Mouse (Mus musculus): ENCODE results near the gene Bad. TPM values are rescaled to one million over a fixed set of nuclear protein-coding genes. Genes with fewer than 3 reads are reported as not detected.
A peak's percentile ranks its signal among the peaks of the same experiment; 100 is the strongest.

Gene Bad
- polyA plus RNA-seq, 1 experiment from 2014 or later: 84.5 TPM

GRCm38 (mm10) chr19:6994002-6994401 lies 52.3 kb downstream of the Bad start:
- H3K9me3 ChIP-seq (ENCODE audit: control insufficient read depth, low read length): no peaks in the 10 kb centered on the region
- H3K36me3 ChIP-seq (replicated peaks; ENCODE audit: control insufficient read depth, insufficient read depth): peaks cover 7% of the 10 kb centered on the region
- H3K27ac ChIP-seq: no peak overlapping the region
- WGBS: 86% methylated on average over 8 of the region's 8 CpGs
- H3K4me1 ChIP-seq (replicated peaks; ENCODE audit: control insufficient read depth, insufficient read depth, low read length): peaks cover 22% of the 10 kb centered on the region
- no peak overlapping the region for H3K4me2 ChIP-seq (replicated peaks)
- no peak for ATAC-seq (ENCODE audit: low FRiP score)
- DNase-seq (ENCODE audit: low spot score): no peak
- H3K4me3 ChIP-seq (replicated peaks; ENCODE audit: low read length): no peak overlapping the region
- H3K27me3 ChIP-seq (ENCODE audit: control insufficient read depth, insufficient read depth, low read length): no peaks in the 10 kb centered on the region
- no peak overlapping the region for H3K9ac ChIP-seq

- Histone ChIP-seq H3K9me3 (ENCODE audit: control insufficient read depth, low read length) (no peaks in the 10 kb centered on the region), H3K4me3 (replicated peaks; ENCODE audit: low read length) (no peak overlapping the region), H3K36me3 (replicated peaks; ENCODE audit: control insufficient read depth, insufficient read depth) (peaks cover 12% of the 10 kb centered on the region), H3K4me2 (replicated peaks) (no peak overlapping the region), H3K27me3 (ENCODE audit: control insufficient read depth, insufficient read depth, low read length) (no peaks in the 10 kb centered on the region), H3K27ac (no peak overlapping the region), H3K9ac (no peak overlapping the region), H3K4me1 (replicated peaks; ENCODE audit: control insufficient read depth, insufficient read depth, low read length) (peaks cover 22% of the 10 kb centered on the region)
- ATAC-seq (ENCODE audit: low FRiP score): no peak
- no peak for DNase-seq (ENCODE audit: low spot score)
- WGBS: 88% methylated on average over 8 of the region's 8 CpGs
Observed at GRCm38 (mm10) chr19:6994489-6994888, 52.8 kb downstream of the Bad start.

DNA sequence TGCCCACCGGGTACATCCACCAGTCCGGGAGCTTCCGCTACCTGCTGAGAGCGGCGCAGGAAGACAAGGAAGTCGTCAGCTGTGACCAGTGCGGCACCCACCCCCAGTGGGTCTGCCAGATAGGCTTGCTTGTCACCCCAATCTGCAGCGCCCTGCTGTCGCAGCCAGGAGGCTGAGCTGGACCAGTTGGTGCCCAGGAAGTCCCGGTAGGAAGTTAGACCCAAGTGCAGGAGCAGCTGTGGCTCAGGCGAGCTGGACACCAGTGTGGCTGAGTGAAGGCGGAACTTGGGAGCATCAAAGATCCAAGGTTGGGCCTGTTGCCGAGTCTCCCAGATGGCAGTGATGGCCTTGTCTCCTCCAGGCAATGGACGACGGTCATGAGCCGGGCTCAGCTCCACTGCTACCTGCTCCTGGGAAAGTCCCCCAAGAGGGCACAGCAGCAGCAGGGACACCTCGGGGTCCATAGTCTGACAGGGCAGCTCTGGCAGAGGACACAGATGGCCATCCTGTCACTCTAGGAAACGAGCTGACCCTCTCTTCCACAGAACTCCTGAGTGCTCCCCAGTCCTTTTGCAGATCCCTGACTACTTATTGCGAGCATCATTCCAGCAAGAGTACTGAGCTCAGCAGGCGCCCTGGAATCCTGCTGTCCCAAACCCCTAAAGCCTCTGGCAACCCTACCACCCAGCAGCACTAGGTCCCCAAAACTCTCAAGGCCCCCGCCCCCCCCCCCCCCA lies 53.8 kb downstream of the Bad start:
- H3K27ac ChIP-seq: no peak overlapping the region
- H3K4me3 ChIP-seq (replicated peaks; ENCODE audit: low read length): peak overlapping the region; percentile 59
- H3K9ac ChIP-seq: peak overlapping the region; percentile 74
- ATAC-seq (ENCODE audit: low FRiP score) (no peak), DNase-seq (ENCODE audit: low spot score) (no peak)
- H3K27me3 ChIP-seq (ENCODE audit: control insufficient read depth, insufficient read depth, low read length): no peaks in the 10 kb centered on the region
- peaks cover 22% of the 10 kb centered on the region for H3K4me1 ChIP-seq (replicated peaks; ENCODE audit: control insufficient read depth, insufficient read depth, low read length)
- H3K4me2 ChIP-seq (replicated peaks): peak overlapping the region; percentile 68
- H3K9me3 ChIP-seq (ENCODE audit: control insufficient read depth, low read length): no peaks in the 10 kb centered on the region
- WGBS: 52% methylated on average over 21 of the region's 21 CpGs
- H3K36me3 ChIP-seq (replicated peaks; ENCODE audit: control insufficient read depth, insufficient read depth): peaks cover 21% of the 10 kb centered on the region

- Histone ChIP-seq H3K9ac (peak within 1 kb of the TSS; percentile 74), H3K4me2 (replicated peaks) (peak within 1 kb of the TSS; percentile 68), H3K9me3 (ENCODE audit: control insufficient read depth, low read length) (no peaks in the 10 kb centered on the region), H3K4me3 (replicated peaks; ENCODE audit: low read length) (peak within 1 kb of the TSS; percentile 59), H3K36me3 (replicated peaks; ENCODE audit: control insufficient read depth, insufficient read depth) (peaks cover 21% of the 10 kb centered on the region), H3K27ac (peak within 1 kb of the TSS; percentile 26; the same call in 1 of the 2 replicates), H3K27me3 (ENCODE audit: control insufficient read depth, insufficient read depth, low read length) (no peaks in the 10 kb centered on the region), H3K4me1 (replicated peaks; ENCODE audit: control insufficient read depth, insufficient read depth, low read length) (peaks cover 22% of the 10 kb centered on the region)
- ATAC-seq (ENCODE audit: low FRiP score) (peak; percentile 74), DNase-seq (ENCODE audit: low spot score) (peak; percentile 80)
- WGBS: under 1% methylated on average over 24 of the region's 24 CpGs
Observed at GRCm38 (mm10) chr19:6996006-6996405, 54.3 kb downstream of the Bad start, which contains the start of the genes Nudt22 and Trpt1. Gene Nudt22, minus strand, starts transcription at chr19:6996117. Gene Trpt1, plus strand, starts transcription at chr19:6996131.

DNA sequence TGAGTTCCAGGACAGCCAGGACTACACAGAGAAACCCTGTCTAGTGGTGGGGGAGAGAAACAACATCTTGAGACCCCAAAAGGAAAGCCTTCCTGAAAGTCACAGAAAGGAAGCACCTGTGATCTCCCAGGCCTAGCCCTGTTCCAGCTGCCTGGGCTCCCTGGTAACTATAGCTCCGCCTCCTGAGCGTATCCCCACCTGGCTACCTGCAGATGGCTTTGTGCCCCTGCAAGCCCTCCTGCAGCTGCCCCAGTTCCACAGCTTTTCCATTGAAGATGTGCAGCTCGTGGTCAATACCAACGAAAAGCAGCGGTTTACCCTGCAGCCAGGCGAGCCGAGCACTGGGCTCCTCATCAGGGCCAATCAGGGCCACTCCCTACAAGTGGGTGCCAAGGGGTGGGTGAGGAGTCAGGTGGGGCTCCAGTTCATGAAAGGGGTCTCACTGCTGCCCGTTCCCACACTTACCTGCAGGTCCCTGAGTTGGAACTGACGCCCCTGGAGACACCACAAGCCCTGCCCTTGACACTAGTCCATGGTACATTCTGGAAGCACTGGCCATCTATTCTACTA lies 56.1 kb downstream of the Bad start:
- H3K27ac ChIP-seq: no peak overlapping the region
- ATAC-seq (ENCODE audit: low FRiP score): no peak
- H3K4me1 ChIP-seq (replicated peaks; ENCODE audit: control insufficient read depth, insufficient read depth, low read length): peaks cover 21% of the 10 kb centered on the region
- peaks cover 21% of the 10 kb centered on the region for H3K36me3 ChIP-seq (replicated peaks; ENCODE audit: control insufficient read depth, insufficient read depth)
- no peak overlapping the region for H3K4me2 ChIP-seq (replicated peaks)
- no peaks in the 10 kb centered on the region for H3K27me3 ChIP-seq (ENCODE audit: control insufficient read depth, insufficient read depth, low read length)
- H3K9ac ChIP-seq: no peak overlapping the region
- DNase-seq (ENCODE audit: low spot score): no peak
- H3K4me3 ChIP-seq (replicated peaks; ENCODE audit: low read length): no peak overlapping the region
- WGBS: 84% methylated on average over 9 of the region's 9 CpGs
- H3K9me3 ChIP-seq (ENCODE audit: control insufficient read depth, low read length): no peaks in the 10 kb centered on the region

GRCm38 (mm10) chr19:6999360-7000063 lies 57.9 kb downstream of the Bad start:
- H3K9me3 ChIP-seq (ENCODE audit: control insufficient read depth, low read length): no peaks in the 10 kb centered on the region
- no peak for ATAC-seq (ENCODE audit: low FRiP score)
- 93% methylated on average over 19 of the region's 19 CpGs for WGBS
- DNase-seq (ENCODE audit: low spot score): no peak
- H3K4me1 ChIP-seq (replicated peaks; ENCODE audit: control insufficient read depth, insufficient read depth, low read length): peaks cover 17% of the 10 kb centered on the region
- H3K4me3 ChIP-seq (replicated peaks; ENCODE audit: low read length): no peak overlapping the region
- peaks cover 21% of the 10 kb centered on the region for H3K36me3 ChIP-seq (replicated peaks; ENCODE audit: control insufficient read depth, insufficient read depth)
- no peak overlapping the region for H3K4me2 ChIP-seq (replicated peaks)
- H3K9ac ChIP-seq: no peak overlapping the region
- H3K27me3 ChIP-seq (ENCODE audit: control insufficient read depth, insufficient read depth, low read length): no peaks in the 10 kb centered on the region
- H3K27ac ChIP-seq: no peak overlapping the region

Small RNA genes lying within 50 kb of the gene (microRNA-seq; reads per million reads assigned to microRNA genes)
- gene Mir6990: 1.3 reads per million

Other genes with a start within 250 kb of the Bad start
- gene Rps6ka4, start 101.2 kb upstream of the Bad start, polyA plus RNA-seq (2014; fragmentation: Nextera tagmentation; extraction: Ambion mirVana): 10.6 and 11.1 TPM in 2 replicates
- 0.48 and 0.90 TPM in 2 replicates for gene Ccdc88b, start 83.7 kb upstream of the Bad start, polyA plus RNA-seq (2014; fragmentation: Nextera tagmentation; extraction: Ambion mirVana)
- gene Trmt112, start 32.2 kb upstream of the Bad start, polyA plus RNA-seq (2014; fragmentation: Nextera tagmentation; extraction: Ambion mirVana): 107 and 118 TPM in 2 replicates
- 291 and 300 TPM in 2 replicates for gene Prdx5, start 31.8 kb upstream of the Bad start, polyA plus RNA-seq (2014; fragmentation: Nextera tagmentation; extraction: Ambion mirVana)
- gene Esrra, start 20.0 kb upstream of the Bad start, polyA plus RNA-seq (2014; fragmentation: Nextera tagmentation; extraction: Ambion mirVana): 6.2 and 7.3 TPM in 2 replicates
- gene Catsperz, start 16.5 kb upstream of the Bad start, polyA plus RNA-seq (2014; fragmentation: Nextera tagmentation; extraction: Ambion mirVana): 1.7 and 2.3 TPM in 2 replicates
- gene Kcnk4, start 7.3 kb upstream of the Bad start, polyA plus RNA-seq (2014; fragmentation: Nextera tagmentation; extraction: Ambion mirVana): 8.5 and 10.9 TPM in 2 replicates
- 60.2 and 68.8 TPM in 2 replicates for gene Gpr137, start 619 bp downstream of the Bad start, polyA plus RNA-seq (2014; fragmentation: Nextera tagmentation; extraction: Ambion mirVana)
- 211 and 215 TPM in 2 replicates for gene Ppp1r14b, start 33.1 kb downstream of the Bad start, polyA plus RNA-seq (2014; fragmentation: Nextera tagmentation; extraction: Ambion mirVana)
- 10.6 and 11.4 TPM in 2 replicates for gene Plcb3, start 34.6 kb downstream of the Bad start, polyA plus RNA-seq (2014; fragmentation: Nextera tagmentation; extraction: Ambion mirVana)
- gene Fkbp2, start 38.6 kb downstream of the Bad start, polyA plus RNA-seq (2014; fragmentation: Nextera tagmentation; extraction: Ambion mirVana): 99.2 and 101 TPM in 2 replicates
- gene Vegfb, start 45.8 kb downstream of the Bad start, polyA plus RNA-seq (2014; fragmentation: Nextera tagmentation; extraction: Ambion mirVana): 54.8 and 57.6 TPM in 2 replicates
- 22.8 and 23.7 TPM in 2 replicates for gene Dnajc4, start 50.7 kb downstream of the Bad start, polyA plus RNA-seq (2014; fragmentation: Nextera tagmentation; extraction: Ambion mirVana)
- gene Nudt22, start 54.3 kb downstream of the Bad start, polyA plus RNA-seq (2014; fragmentation: Nextera tagmentation; extraction: Ambion mirVana): 18.0 and 19.0 TPM in 2 replicates
- gene Trpt1, start 54.3 kb downstream of the Bad start, polyA plus RNA-seq (2014; fragmentation: Nextera tagmentation; extraction: Ambion mirVana): 17.8 and 19.8 TPM in 2 replicates
- gene Fermt3, start 77.6 kb downstream of the Bad start, polyA plus RNA-seq (2014; fragmentation: Nextera tagmentation; extraction: Ambion mirVana): 3.1 and 3.8 TPM in 2 replicates
- gene Stip1, start 98.1 kb downstream of the Bad start, polyA plus RNA-seq (2014; fragmentation: Nextera tagmentation; extraction: Ambion mirVana): 204 and 230 TPM in 2 replicates
- gene Macrod1, start 114.9 kb downstream of the Bad start, polyA plus RNA-seq (2014; fragmentation: Nextera tagmentation; extraction: Ambion mirVana): 5.2 and 6.9 TPM in 2 replicates
- 8.7 and 9.5 TPM in 2 replicates for gene Flrt1, start 163.9 kb downstream of the Bad start, polyA plus RNA-seq (2014; fragmentation: Nextera tagmentation; extraction: Ambion mirVana)

Data from hindbrain, embryonic 14.5 days (tissue).